Mouse (Mus musculus): Measurements from ENCODE around the gene Nek6.

Gene Nek6

DNA sequence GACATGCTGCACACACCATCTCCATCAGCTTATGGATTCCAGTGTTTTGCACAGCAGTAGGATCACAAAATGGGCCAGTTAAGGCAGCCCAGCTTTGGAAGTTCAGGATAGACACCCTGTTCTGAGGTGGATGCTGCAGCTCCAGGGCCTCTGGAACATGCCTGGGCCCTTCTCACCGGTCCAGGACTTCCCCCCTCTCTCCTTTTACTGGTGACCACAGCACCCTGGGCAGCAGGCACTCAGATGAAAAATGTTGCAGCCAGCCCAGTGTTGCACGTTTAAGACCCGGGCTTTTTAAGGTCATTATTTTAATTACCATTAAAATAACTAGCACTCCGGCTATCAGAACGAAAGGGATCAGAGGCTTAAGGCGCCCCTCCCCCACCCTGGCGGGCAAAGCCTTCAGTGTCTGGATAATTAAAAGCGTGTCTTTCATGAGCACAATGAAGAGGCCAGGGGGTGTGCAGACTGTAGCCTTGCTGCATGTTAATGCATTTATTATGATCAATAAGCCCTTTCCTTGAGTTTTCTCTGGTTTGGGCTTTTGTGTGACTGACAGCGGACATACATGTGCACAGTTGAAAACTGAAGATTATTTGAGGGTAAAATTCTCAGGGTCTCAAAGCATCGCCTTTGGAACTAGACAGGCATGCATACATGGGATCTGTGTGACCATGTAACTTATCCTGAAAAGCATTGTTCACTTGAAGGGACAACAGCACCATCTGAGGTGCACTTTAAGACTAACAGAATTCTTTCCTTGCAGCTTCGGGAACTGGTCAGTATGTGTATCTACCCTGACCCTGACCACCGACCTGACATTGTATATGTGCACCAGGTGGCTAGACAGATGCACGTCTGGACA lies 73.3 kb downstream of the Nek6 start:
- DNase-seq, result peak in 1 of 2 experiments; percentile 64

DNA sequence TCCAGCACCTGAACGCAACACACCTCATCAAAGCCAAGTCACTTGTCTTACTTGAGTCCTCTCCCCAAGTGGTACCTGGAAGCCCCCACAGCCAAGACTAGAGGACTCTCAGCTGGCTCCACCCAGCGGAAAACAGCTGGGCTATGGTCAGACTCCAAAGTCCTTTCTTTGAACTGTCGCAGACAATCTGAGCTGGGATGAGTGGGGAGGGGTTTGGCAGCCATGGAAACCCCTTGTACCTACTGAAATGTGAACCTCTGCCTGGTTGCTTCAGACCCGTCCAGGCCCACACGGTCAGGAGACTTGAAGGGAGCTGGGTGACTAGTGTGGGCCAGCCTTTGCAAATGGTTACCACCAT lies 73.9 kb downstream of the Nek6 start:
- no peak for DNase-seq

DNA sequence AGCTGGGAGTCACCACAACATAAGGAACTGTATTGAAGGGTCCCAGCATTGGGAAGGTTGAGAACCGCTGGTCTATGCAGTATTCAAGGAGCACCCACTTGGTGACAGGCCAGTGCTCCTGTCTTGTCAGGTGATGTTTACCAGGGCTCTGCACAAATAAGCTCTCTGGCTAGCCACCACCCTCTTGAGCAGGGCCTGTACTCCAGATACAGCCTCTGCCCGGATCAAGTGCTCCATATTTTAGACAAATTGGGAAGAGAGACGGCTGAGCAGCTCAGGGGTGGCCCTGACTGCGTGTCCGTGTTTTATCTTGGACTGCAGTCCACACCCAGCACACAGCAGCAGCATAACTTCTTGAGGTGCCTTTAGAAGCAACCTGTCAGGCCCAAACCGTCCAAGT lies 75.3 kb downstream of the Nek6 start:
- DNase-seq, result no peak

DNA sequence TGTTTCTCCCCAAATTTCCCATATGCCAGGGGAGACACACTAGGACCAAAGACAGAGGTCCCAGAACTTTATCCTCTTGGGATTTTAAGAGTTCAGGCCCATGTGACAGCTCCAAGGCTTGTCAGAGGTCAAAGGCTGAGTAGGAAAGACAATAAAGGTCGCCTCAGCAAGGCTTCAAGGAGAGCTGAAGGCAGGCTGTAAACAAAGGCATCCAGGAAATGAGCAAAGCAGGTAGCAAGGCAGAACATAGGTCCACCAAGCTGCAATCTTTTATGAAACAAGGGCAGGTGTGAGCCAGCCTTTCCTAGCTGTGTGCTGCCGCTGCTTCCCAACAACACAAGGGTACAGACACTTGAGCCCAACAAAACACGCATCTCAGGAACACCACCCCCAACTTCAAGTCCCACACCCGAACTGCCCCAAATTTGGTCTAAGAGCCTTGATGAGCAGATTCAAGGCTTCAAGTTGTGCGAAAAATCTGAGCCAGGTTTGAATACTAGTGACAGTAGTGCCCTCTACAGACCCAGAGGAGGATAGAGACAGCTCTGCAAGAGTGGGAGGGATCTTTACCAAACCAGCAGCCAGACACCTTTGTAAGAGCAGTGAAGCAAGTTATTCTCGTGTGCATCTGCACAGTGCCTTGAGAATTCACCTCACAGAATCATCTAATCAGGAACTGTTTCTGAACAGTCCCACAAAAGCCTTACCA lies 80.5 kb downstream of the Nek6 start:
- peak; percentile 50 to 61 for DNase-seq

DNA sequence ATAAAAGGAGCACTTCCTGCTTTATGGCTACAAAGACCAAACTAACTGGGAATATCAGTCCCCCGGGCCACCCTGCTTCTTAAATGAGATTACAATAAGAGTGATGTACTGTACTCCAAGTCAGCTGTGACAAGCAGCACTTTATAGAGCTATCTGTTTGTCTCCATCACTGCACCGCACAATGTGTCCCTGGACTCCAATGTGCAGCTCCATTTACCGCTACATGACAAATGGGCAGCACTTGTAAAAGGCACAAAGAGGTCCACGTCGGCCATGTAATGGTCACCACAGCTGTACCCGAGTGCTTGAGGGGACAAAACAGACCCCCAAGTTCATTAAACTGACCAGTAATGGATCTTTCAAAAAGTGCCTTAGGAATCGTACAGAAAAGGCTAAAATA lies 83.4 kb downstream of the Nek6 start:
- DNase-seq, result no peak

DNA sequence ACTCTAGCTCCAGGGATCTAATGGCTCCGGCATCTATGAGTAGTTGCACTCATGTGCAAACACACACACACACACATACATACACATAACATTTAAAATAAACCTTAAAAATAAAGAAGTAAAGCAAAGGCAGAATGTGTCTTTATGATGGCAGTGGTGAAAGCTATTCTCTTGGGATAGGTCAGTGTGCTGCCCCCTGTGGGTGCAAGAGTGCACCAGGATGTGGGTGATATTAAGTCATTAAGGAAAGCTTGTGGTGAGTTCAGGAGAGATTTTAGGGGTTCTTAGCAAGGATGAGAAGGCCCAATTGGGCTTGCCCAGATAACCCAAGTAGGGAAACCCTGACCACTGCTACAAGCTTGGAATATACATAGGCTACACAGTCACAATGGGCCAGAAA lies 86.5 kb downstream of the Nek6 start:
- DNase-seq, result no peak

DNA sequence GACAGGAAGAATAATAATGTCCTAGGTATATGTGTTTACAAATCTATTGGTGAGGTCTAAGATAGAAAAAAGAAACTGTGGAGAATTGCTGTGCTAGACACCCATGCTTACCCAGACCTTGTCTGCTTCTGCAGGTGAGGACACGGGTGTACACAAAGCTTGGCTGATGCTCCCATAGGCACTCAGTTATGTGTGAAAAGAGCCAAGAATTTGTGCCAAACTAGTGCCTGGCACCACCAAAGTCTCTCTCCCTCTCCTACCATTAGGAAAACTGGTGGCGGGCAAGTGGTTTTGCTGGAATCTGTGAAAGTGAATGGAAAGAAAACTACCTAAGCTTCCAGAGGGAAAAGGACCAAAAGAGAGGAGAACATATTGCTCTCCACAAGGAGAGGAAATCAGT lies 87.0 kb downstream of the Nek6 start:
- DNase-seq, result no peak

DNA sequence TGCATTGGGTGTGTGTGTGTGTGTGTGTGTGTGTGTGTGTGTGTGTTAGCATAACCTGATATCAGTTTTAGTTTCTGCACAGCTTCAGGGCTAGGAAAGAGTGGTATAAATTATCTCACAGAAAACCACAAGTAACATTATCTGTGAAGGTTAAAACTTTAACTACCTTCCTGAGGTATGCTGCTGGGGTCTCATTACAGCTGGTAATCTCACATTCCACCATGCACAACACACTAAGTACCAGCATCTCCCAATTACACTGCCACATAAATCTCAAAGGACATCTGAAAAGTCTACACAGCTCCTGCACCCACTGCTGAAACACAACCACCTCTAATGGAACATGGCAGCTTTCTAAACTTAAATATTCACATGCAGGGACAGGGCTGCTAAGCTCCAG lies 89.4 kb downstream of the Nek6 start:
- no peak for DNase-seq

DNA sequence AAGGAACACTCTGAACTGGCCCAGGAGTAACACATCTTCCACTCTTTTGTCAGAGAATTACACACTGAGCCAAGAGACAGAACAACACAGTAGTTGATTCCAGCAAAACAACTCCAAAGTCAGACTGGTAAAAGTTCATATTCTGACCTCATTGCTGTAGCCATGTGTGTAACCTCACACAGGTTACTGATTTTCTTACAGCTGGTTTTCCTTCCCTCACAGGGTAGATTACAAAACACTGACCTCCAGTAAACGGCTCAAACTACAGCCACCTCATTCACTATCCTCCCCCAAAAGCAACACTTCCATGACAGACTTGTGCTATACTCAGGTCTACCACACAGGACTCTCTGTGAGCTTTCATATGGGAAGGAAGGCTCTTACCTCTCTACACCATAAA lies 96.3 kb downstream of the Nek6 start:
- DNase-seq, result no peak

DNA sequence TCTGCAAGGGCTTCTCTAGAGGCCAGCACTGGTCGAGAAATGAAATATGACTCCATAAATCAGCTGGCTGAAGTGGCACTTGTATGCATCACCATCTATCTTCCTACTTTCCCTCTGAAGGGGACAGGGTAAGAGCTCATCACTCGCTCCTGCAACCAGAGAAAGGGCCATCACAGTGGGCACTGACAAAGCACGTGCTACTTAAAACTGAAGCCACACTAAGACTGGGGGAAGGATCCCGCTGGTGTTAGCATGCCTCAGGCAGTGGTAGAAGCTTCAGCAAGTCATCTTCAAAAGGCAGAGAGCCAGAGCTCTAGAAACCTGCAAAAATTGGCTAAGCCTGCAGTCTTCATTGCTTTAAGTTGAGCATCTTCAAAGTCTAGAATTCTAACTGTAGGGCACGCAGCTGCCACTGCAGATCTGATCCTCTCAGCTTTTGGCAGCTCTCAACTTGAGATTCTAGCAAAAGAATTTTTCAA lies 97.4 kb downstream of the Nek6 start:
- DNase-seq, result no peak

DNA sequence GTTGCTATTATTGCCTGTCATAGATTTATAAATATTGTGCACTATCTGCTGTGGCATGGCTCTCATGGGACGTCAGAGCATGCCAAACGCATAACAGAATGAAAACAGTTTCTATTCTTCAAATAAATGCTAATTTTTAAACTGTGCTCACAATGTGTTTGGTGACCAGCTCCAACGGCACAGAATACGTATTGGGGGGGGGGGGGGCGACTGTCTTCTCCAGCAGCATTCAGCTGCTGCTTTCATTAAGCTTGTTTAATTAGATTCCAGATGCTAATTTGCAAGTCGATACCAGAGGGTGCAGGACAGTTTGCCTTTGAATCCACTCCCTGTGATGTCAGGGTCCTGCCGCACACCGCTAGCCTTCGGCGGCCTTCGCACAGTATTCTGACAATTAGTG lies 97.9 kb downstream of the Nek6 start:
- no peak for DNase-seq

DNA sequence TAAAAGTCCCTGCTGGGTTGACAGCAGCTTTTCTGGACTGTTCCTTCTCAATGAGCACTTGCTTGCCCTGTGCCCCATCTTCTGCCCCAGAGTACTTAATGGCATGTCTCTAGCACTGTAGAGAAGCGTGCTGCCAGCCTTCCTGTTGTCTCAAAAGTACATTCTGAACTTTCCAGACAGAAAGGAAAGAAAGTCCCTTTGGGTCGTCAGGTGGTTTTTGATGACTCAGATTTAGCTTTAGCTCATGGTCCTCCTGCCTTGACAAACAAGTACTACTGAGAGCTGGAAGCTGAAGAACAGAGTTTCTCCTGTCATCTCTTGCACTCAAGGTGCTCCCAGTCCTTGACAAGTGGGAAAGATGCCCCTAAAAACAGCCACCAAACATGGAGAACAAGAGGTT lies 98.7 kb downstream of the Nek6 start:
- DNase-seq, result no peak

DNA sequence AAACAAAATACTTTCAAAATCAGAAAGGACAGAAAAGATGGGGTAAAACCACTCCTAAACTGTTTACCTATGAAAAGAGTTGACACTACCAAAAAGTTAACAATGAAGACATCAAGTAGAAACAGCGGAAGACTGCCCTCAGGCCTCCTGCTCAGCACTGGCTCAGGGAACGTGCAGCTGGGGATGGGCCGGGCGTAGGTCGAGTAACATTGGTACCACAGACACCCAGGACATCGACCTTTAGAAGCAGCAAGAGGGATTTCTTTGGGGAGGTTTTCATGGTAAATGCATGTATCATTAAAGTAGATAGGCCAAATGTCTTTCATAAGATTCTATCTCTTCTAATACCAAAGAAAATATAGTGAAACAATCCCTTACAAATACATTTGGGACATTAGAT lies 101.2 kb downstream of the Nek6 start:
- no peak for DNase-seq

DNA sequence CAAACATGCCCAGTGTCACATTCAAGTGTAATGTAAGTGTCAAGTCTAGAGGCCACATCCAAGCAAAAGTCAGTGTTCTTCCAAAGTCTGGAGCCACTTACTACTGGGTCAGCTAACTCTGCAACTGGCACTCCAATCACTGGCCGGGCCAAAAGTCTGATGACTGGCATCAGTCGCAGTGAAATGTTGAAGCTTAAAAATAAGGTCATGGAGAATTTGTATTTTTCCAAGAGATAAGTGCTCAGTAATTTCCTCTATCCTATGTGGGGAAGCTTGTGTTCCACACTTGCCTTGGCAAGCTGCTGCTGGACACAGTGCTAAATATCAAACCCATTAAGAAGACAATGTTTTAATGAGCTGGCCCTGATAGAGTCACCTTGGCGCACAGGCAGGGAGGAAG lies 102.1 kb downstream of the Nek6 start:
- DNase-seq, result no peak

DNA sequence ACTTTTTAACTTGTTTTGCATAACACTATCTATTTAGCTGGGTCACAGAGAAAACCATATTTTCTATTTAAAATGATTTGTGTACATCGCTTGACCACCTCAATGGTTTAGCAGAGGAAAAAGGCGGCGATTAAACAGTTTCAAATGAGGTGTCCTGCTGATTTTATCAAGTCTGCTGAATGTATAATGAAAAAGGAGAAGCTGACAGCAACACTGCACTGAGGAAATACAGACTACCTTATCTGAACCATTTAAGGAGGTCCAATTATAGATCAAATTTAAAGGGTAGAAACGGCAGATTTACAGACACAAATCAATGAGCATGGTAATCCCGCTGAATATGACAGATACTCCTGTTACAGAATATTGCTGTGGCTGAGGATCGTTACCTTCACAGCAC lies 103.0 kb downstream of the Nek6 start:
- no peak for DNase-seq

DNA sequence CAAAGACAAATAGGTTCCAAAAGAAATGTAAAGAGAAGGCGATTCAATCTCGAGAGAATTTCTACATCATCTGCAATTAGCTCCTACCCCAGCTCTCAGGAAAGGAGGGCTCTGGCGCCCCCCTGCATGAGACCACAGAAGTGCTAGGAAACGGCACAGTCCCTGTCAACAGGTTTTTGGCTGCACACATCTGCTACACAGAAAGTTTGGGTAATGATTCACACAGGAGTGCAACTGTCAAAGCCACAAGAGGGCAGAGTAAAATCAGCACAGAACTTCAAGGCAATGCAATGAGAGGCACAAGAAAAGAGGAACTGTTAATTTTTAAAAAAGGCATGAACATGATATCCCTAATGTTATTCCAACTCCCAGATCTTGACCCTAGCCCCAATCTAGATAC lies 104.6 kb downstream of the Nek6 start:
- DNase-seq, result peak; percentile 30

DNA sequence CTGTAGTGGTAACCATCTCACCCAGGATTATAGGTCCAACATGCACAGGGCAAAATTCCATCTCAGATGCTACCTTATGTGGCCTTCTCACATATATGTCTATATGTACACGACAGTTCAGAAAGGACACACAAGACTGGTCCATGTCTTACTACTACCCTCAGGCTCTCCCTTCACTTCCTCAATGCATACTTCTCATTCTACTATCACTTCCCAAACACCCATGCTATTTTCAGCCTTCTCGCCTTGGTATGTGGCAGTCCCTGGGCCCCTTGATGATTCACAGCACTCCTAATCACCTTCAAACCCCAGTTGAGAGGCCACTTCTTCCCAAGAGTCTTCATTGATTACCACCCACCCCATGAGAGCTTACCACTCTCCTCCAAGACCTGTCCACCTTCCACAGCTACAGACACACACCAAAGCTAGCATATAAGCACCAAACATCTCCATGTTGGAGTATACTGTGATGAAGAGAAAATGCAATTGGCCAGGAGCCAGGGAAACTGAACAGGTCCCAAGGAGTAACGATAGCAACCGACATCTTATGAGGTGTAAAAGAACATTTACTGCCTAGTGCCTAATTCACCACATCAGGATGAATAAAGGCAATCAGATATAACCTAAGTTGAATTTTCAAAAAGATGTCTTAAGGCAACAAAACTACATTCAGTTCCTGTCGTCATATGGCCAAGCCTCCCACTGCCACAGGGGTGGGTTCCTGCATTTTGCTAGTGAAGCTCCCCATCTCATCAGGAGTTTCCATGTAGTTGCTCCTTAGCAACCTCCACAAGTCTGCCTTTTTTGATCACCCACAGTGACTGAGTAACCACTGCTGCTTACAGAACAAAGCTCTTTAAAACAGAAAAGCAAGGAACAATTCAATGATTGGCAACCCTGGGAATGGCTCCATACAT lies 105.8 kb downstream of the Nek6 start:
- DNase-seq, result no peak

DNA sequence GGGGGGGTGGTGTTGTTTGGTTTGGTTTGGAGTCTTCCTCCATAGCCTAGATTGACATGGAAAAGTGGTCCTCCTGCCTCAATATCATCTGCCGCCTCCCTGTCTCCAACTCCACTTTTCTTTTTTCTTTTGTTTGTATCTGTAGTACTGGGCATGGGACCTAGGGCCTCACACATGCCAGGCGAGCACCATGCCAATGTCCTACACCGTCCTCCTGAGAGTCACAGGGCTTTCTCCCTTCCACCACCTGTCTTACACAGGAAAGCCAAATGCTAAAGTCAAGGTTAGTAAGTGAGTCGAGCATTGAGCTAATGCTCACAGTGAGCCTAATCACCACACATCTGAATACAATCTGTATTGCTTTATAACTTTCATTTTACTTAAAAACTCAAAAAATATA lies 108.3 kb downstream of the Nek6 start:
- DNase-seq, result peak; percentile 63 to 78

DNA sequence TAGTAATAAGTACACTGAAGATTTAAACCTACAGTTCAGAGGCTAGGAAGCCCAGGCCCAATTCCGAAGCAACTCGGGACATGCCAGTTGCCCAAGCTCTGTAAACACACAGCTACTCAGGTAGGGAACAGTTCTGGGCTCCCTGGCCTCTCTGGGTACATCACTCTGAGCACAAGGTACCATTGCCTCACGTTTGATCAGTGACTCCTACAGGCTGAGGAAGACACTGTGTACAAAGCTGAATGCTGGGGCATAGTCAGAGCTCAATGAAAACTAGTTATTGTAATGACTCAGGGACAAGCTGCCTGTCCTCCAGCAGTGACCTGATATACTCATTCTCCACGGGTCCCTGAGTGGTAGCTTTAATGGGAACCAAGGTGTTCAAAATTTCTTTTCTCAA lies 109.6 kb downstream of the Nek6 start:
- DNase-seq, result no peak

DNA sequence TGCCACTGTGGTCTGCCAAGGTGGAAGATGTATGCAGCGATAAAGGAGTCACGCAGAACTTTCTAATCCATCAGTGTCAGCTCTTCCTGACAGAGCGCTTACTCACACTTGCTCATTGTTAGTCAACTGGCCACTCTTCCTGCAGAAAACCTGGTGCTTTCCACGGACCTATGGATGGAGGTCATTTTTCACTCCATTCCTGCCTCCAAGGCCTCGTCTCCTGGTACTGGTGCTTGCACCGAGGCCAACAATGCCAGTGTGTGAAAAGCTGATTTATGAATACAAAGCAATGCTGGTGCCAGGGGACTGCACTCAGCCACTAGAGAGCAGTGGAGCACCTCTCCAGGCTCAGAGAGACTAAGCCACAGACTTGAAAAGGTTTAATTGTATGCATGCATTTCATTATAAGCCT lies 110.2 kb downstream of the Nek6 start:
- DNase-seq, result peak; percentile 54 to 59

DNA sequence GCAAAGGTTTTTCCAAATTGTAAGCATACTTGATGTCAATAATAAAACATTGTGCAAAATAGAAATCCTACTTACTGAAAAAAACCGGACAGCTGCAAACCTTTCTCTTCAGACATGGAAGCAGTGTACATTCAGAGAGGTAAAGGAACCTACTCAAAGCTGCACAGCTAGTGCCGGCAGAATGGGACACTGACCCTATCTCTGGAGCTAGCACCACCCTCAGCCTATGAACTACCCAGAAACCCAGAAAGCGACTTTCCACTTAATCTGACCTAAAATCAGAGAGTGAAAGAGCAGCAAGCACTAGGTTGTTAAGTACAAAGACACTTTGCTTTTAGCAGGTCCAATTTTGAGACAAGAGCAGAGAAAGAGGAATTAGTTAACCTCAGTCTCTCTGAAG lies 112.0 kb downstream of the Nek6 start:
- no peak for DNase-seq

DNA sequence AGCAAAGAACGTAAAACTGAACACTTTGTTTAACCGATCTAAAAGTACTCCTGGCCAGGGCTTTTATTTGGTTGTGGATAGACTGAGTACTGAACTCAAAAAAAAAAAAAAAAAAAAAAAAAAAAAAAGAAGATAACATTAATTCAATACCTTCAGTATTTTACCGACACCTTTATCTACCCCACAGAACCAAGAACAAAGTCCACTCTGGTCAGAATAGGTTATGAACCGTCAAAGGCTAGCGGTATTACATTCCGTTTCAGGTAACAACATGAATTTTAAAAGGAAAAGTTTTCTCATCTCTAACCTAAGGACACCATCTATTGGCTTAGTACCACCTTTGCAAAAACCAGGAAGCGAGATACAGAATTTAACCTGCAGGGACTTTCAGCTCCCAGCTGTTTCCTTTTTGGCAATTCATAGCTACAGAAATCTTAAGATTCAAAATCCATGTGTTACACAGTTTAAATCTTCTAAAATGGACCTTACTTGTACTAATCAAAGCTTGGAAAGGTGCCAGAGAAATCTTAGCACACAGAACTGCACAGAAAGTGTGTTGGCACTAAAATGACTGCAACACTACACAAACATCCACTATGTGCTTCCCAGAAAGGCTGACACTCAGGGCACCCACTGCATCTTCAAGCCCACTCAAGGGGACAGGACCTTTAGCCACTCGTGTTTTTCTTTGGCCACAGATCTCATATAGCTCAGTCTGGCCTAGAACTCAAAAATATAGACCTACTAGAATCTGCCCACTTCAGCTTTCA lies 112.6 kb downstream of the Nek6 start:
- DNase-seq, result no peak

DNA sequence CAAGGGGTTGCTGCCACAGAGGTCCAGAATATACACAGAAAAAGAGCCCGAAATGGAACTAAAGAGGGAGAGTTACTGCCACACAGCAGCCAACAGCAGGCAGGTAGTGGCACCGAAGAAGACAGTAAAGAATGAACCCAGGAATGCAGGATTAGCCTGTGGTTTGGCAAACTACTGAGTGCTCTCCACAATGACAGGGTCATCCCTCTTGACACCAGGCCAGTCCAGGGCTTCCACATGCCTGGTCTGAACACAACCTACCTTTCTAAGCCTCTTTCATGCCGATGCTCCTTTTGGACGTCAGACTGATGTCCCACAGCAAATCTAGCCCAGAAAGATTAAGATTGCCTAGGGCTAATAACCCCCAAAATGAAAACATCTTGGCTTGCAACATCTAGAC lies 117.4 kb downstream of the Nek6 start:
- DNase-seq, result no peak
